Mouse (Mus musculus) 3T3-L1 (cell line): ENCODE measurements around the gene Mprip.
"Not testable (repeated sequence)": the region's sequence is repeated elsewhere in the genome, so short reads cannot be mapped to it uniquely, and the experiment has no call there.

Experiments
- DNase-seq: peaks from one replicate; pipeline ENCODE4 v3.0.0-alpha.2; 2015; ENCODE audit warnings: low read depth, low spot score

The Mprip gene

DNA sequence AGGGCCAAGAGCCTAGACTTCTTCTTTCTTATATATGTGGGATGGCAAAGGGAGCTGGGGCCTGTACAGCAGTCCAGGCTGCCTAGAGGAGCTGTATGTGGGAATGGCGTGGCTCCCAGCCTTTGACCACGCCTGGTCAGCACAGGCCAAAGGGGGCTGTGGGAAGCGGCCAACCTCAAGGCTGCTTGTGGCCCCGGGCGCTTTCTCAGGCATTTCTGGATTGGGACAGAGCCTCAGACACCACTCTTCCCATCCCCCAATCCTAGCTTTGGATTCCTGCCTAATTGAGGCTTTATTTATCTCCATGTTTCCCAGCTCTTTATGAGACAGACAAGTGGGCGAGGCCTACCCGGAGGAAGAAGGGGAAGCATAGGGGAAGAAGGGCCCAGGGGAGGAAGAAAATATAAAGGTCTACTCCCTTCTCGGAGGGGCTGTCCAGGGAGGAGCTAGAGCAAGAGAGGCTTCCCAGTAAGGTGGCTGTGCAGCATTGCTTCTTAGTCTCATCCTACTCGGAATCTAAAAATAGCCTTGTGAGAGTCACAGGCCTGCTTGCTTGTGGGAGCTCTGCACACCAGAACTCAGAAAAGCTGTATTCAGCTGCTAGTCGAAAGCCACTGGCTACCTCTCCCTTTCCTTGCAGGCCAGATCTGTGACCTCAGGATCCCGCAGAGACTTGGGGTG lies 47.0 kb downstream of the Mprip start:
- peak; percentile 92 for DNase-seq

DNA sequence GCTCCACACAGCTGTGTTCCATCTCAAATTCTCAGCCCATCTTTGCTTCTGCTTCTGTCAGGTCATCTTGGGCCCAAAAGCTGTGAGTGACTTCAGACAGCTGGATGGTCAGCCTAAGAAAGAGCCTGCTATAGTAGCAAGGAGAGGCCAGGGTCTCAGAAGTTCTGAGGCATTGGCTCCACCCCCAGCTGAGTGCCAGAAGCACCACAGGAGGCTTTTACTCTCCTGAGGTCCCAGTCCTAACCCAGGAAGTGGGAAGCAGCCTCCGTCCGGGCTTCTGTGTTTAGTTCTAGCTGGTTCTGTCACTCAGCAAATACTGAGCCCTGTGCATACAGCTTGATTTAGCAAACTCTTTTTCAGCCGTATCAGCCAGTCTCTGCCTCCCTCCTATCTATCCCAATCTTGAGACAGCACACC lies 54.3 kb downstream of the Mprip start:
- DNase-seq, result no peak

- peak; percentile 64 for DNase-seq
These were observed 56.7 kb downstream of the Mprip start for GRCm38 (mm10) chr11:59717801-59718291.

DNA sequence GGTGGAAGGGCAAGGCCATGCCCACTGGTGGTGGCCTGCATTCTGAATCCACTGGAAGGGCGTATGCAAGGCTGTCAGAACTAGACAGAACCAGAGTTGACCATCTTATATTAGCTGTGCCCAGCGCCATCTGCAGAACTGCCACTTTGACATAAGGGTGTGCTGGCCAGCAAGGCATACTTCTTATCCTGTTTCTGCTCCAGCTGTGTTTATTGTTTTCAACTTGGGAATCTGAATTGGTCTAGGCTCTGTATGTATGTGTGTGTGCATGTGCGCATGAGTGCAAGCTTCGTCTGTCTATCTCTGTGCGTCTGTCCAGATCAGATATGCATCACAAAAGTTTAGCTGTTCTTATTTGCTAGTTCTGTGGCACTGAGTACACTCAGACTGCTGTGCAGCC lies 58.1 kb downstream of the Mprip start:
- no peak for DNase-seq

DNA sequence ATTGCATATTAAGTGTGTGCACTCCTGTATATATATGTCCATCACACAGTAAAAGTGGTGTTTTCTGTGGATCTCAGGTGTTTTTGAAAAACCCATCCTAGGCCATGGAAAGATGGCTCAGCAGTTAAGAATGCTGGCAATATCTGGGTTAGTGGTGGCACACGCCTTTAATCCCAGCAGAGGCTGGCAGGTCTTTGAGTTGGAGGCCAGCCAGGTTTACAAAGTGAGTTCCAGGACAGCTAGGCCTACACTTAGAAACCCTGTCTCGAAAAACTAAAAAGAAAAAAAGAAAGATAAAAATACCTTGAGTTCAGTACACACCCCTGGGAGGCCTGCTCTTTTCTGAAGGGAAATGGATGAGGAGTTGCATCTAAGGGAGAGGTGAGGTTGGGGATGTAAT lies 60.3 kb downstream of the Mprip start:
- peak; percentile 28 for DNase-seq

DNA sequence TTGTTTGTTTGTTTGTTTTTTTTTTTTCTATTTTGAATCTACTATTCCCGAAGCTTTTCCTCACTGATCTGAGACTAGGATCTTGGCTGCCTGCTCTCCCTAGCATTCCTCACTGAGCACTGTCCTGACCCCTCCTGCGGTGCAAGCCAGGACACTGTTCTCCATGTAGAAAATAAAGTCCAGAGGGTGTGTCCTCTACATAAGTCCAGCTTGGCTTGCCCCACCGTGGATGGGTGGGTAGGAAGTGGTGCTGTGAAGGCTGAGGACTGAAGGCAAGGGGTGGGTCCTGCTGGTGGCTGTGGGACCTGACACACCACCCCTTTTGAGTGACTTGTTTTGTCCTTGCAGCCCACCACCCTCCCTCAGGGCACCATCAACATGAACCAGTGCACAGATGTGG lies 66.1 kb downstream of the Mprip start:
- no peak for DNase-seq

DNA sequence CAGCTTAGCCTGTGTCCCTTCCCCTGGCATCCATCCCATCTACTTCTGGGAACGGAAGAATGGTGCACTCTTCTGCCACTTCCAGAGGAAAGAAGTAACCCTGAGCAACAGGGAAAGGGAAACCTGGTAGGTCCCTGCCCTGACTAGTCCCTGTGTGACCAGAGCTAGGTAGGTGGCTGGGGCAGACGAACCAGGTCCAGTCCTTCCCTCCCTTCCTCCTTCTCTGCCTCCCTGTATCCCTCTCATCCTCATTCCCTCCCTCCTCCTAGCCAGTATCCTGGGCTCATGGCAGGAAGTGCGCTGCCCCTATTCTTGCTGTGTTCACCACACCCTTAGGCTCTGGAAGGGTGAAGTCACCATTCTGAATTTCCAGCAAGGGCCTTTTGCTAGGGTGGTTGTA lies 70.7 kb downstream of the Mprip start:
- DNase-seq, result peak; percentile 46

DNA sequence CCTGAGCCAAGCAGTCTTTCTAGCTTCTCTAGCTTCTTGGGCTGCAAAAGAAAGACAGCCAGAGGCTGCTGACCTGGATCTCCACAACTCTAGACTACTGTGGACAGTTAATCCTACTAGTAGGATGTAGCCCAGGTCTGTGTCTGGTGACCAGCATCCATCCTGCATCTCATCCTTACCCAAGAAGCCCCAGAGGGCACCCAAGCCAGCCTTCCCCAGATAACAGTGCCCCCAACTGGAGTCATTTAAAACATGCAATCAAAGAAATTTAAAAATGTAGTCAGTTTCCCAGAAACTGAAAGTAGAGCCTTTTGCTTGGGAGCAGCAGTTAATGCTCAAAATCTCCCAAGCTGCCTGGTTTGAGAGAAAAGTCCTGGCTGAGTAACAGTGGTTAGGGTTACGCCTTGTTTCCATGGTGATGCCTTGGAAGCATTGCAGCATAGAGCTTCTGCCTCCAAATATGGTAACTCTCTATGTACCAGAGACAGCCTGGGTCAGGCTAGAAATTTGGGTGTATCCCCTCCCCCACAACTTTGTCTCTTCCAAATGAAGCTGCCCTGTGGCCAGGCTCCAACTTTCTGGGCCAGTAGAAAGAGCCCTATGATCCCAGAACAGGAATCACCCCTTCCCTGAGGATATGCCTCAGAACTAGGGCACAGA lies 71.4 kb downstream of the Mprip start:
- peak; percentile 98 for DNase-seq

DNA sequence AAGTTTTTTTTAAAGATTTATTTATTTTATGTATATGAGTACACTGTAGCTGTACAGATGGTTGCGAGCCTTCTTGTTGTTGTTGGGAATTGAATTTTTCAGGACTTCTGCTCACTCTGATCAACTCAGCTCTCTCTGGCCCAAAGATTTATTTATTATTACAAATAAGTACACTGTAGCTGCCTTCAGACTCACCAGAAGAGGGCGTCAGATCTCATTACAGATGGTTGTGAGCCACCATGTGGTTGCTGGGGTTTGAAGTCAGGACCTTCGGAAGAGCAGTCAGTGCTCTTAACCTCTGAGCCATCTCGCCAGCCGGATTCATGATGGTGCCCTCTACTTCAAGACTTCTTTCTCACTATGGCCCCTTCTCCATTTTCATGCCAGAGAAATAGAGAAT lies 72.5 kb downstream of the Mprip start:
- not testable (repeated sequence) for DNase-seq

DNA sequence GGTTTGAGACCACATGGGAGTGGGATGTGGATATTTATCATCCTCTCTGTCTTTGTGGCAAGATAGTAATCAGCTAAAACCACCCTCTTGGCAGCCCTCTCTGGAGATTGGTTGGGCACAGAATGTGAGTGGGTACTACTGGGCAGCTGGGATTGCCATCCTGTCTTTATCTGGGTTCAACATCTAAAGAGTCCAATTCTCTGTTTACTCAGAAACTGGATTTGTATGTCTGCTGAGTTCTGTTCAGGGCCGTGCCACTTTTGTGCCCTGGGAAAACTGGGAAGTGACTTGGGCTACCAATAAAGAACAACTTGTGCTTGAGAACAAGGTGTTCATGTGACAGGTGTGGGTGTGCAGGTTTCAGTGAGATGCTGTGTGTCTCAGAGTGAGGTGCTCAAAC lies 73.2 kb downstream of the Mprip start:
- DNase-seq, result no peak

- DNase-seq, result not testable (repeated sequence)
These were observed 74.8 kb downstream of the Mprip start for GRCm38 (mm10) chr11:59735938-59736337.

DNA sequence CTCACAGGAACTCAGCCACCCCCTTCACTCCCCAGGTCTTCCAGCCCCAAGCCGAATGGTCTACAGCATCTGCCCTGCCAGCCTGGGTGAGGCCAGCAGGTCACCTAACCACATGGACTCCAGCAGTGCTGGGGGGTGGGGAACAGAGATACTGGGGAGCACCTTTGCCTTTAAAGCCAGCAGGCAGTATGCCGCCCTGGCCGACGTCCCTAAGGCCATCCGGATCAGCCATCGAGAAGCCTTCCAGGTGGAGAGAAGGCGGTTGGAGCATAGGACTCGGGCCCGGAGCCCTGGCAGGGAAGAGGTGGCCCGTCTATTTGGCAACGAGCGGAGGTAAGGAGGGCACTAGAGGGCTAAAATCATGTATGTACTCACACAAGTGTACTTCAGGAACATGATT lies 76.1 kb downstream of the Mprip start:
- DNase-seq, result no peak

DNA sequence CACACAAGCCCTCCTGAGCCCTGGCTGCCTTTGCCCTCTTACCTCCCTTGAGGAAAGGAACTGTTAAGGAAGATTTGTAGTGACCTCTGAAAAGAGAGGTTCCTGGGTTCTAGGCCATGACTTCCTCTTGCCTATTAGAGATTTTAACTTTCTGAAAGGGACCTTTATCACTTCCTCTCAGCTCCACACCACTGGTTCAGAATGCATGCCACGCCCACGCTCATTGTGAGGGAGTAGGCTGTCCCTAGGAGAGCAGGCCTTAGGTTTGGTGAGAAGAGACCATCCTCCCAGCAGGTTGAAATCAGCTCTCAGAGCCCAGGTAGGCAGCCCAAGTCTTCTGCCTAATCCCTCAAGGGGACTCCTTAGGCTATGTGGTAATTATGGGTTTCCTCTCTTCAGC lies 78.9 kb downstream of the Mprip start:
- no peak for DNase-seq

DNA sequence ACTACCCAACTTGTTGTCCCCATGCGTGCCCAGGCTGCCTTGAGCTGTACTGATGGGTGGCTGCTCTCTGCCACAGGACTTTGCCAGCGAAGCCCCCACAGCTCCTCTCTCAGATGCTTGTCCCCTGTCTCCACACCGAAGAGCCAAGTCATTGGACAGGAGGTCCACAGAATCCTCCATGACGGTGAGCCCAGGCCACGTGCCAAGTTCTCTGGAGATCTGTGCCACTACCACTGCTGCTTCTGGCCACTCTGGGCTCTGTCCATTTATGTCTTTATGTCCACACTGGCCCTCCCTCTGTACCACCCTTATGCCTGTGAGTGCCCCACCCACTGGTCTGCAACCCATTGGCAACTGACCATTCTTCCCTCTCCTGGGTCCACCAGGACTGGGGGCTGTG lies 80.8 kb downstream of the Mprip start:
- no peak for DNase-seq

- no peak for DNase-seq
These were observed 82.2 kb downstream of the Mprip start for GRCm38 (mm10) chr11:59743307-59743706.

GRCm38 (mm10) chr11:59743712-59744111 lies 82.6 kb downstream of the Mprip start:
- no peak for DNase-seq

DNA sequence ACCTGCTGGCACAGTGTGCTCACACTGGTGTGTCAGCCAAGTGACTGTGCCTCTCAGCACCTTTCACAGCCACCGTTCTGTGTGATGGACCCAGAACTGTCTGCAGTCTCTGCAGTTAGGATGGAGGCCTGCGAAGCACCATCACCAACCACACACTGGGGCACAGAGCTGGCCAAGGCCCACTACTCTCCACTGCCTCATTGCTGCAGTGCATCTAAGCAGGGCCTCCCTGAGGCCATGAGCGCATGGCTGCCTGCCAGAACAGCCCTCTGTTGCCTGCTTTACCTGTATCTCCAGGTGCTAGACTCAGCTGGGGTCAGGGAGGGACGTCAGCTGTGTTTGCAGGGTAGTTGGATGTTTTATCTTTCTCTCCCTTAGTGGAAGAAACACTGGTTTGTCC lies 83.3 kb downstream of the Mprip start:
- DNase-seq, result no peak

DNA sequence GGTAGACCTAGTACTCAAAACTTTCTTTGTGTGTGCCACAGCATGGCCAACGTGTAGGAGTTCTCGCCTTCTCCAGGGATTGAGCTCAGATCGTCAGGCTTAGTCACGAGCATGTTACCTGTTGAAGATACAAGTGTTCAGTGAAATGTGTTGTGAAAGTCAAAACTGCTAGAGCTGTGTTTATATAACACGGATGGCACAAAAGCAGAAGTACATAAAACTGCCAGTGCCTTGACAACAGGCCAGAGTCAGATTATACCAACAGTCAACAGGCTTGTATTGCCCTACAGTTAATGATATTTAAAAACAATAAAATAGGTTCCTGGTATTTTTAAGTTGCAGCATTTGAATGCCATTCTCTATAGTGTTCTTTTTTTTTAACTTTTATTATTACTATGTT lies 84.7 kb downstream of the Mprip start:
- DNase-seq, result no peak

- DNase-seq, result peak; percentile 72
These were observed 85.5 kb downstream of the Mprip start for GRCm38 (mm10) chr11:59746614-59747013.

- no peak for DNase-seq
These were observed 87.9 kb downstream of the Mprip start for GRCm38 (mm10) chr11:59749050-59749449.

DNA sequence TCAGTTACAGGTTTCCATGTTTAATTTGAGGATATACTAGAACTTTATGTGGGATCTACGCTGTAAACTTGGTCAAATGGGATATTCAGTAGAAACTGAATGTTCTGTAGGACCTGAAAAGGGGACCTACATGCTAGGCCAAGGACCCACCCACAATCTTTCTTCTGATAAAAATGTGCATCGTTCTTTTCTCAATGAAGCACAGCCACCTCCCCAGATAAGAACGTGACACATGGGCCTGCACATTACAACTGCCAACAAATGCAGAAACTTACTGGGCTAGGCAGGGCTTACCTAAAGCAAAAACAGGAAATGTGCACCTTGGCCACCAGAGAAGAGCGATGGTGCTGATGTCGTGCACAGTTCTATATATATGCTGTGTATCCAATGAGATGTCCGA lies 93.4 kb downstream of the Mprip start:
- DNase-seq, result no peak

DNA sequence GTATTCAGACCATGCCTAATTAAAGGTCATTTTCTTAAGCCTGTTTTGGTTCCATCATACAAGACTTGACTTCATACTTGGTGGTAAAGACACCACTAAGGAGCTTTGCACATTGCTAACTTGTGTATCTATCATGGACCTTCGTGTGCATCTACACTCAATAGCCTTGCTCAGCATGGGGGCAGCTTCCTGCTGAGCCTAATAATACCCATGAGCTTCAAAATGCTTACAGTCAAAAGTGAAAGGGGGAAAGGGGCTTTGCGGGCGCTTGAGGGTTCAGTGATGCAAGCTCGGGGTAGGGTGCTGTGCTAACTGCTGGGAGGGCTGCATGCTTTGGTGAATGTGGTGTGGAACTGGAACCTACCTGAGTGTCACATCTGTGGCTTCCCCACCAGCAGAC lies 95.2 kb downstream of the Mprip start:
- DNase-seq, result no peak
